Mouse (Mus musculus) ES-E14 (cell line): ENCODE results near the gene Rnf220.

Source experiments
- CHD2 ChIP-seq: IDR thresholded peaks from 2 replicates; pipeline ENCODE4 v1.6.1; 2014; ENCODE audit warnings: mild to moderate bottlenecking, low read depth, low read length, inconsistent platforms
- ZC3H11A ChIP-seq: IDR thresholded peaks from 2 replicates; pipeline ENCODE4 v1.6.1; 2012; ENCODE audit warnings: low read depth, mild to moderate bottlenecking, inconsistent platforms, low read length, borderline replicate concordance

DNA sequence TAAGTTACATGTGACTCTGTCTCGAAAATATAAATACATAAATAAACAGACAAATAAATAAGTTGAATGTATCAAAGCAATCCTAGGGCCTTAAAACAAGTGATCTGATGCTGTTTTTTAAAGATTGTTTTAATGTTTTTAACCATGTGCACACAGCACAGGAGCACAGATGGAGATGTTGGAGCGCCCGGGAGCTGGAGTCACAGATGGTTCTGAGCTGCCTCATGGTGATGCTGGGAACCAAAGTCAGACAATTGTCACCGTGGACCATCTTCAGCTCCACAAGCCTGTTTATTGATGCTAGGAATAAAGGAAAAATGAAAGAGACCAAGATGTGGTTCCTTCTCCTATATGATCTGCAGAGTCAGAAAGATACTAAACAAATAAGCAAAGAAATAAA, 21.4 kb upstream of the Rnf220 start:
- TF ChIP-seq ZC3H11A (no peak), CHD2 (no peak)
